Mouse (Mus musculus): ENCODE results near the gene Hist2h2aa1. TPM values are rescaled to one million over a fixed set of nuclear protein-coding genes. Genes with fewer than 3 reads are reported as not detected.
"Not testable (repeated sequence)": the region's sequence is repeated elsewhere in the genome, so short reads cannot be mapped to it uniquely, and the experiment has no call there.

Gene Hist2h2aa1
- 140 and 149 TPM in 2 replicates for polyA plus RNA-seq (2012; rRNA removed)

DNA sequence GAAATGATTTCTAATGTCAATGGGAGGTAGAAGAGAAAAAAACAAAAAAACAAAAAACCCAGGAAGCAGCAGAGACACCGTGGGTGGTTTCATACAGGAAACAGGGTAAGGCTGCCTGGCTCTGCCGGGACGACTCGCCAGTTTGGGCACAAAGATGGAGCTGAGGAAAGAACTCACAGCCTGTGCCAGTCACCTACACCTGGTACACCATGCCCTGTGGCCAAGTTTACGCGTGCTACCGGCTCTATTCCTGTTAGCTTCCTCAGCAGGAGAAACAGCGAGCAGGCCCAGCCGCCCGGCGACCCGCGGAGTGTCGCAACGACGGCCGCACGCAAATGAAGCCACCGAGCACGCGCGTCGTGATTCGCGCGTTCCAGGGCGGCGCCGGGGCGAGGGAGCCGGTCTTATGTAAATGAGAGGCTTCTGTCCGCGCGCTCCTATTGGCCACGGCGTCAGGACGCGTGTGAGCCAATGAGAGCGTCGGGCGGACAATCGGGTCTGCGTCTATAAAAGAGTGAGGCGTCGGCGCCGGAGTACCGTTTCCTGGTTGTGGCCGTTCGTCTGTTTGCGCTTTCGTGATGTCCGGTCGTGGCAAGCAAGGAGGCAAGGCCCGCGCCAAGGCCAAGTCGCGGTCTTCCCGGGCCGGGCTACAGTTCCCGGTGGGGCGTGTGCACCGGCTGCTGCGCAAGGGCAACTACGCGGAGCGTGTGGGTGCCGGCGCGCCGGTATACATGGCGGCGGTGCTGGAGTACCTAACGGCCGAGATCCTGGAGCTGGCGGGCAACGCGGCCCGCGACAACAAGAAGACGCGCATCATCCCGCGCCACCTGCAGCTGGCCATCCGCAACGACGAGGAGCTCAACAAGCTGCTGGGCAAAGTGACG, at the start of gene Hist2h2aa1:
Gene Hist2h2aa1 (plus strand): TSS at position 495 of the 884 bp plus-strand sequence.
- peak; percentile 84 for DNase-seq (ENCODE audit: low spot score)

GRCm38 (mm10) chr3:96195616-96196313, 49.5 kb upstream of the Hist2h2aa1 start:
- no peak for DNase-seq (ENCODE audit: low spot score)

GRCm38 (mm10) chr3:96196437-96197128, 48.7 kb upstream of the Hist2h2aa1 start:
- DNase-seq (ENCODE audit: low spot score) = no peak

DNA sequence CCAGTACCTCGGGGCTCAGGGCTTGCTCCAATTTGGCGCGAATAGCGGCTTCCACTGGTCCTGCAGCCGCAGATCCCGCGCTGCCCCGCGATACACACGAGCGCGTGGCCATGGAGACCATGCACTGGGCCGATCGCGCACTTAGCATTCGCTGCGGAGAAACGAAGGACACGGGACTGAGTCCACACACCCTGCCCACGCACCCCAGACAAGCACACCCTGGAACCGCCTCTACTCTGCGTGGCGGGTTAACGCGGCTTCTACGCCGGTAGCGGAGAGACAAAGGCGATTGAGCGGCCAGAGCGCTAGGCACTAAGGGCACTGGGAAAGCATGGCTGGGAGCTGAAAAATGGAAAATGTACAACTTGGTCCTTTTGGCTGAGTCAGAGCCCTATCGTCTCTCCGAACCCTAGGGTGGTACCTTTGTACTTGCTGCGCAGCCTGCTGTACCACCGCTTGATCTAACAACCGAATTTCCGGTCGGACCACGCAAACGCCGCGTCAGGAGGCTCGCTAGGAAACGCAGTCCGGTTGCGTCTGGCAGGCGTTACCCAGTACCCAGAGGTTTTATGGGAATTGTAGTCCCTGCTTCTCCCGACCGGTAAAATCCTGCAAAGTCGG, 48.1 kb upstream of the Hist2h2aa1 start:
- DNase-seq (ENCODE audit: low spot score) = peak; percentile 73

DNA sequence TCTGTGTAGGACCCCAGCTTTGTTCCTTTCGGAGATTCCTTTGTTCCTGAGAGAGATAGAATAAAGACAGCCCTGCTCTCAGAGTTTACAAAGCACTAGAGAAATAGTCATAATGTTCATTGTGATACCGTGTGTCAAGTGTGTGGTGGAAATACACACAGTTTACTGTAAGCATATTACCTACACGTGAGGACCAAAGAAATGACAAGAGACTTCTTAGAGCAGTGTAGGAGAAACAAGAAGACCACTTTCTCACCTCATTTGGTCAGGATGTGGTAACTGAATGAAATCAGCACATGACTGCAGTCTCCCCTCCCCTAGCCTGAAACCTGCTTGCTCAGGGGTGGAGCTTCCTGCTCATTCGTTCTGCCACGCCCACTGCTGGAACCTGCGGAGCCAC, 47.1 kb upstream of the Hist2h2aa1 start:
- no peak for DNase-seq (ENCODE audit: low spot score)

GRCm38 (mm10) chr3:96198601-96199251, 46.6 kb upstream of the Hist2h2aa1 start:
- not testable (repeated sequence) for DNase-seq (ENCODE audit: low spot score)

DNA sequence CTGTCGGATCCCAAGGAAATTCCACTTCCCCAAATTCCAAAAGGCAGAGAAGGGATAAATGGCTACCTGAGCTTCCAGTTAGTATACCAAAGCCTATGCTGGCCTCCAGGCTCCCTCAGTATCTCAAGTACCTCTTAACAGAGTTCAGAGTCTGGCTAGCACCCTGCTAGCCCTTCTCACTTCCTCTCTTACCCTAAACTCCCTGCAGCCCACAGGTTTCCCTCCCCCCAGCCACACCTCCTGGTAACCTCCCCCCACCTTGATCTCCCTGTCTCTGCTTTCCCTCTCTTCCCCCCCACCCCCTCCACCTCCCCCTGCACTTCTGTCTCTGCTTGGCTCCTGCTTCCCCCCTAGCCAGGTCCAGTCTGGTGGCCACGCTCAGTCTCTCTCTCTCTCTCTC, 45.6 kb upstream of the Hist2h2aa1 start:
- no peak for DNase-seq (ENCODE audit: low spot score)

DNA sequence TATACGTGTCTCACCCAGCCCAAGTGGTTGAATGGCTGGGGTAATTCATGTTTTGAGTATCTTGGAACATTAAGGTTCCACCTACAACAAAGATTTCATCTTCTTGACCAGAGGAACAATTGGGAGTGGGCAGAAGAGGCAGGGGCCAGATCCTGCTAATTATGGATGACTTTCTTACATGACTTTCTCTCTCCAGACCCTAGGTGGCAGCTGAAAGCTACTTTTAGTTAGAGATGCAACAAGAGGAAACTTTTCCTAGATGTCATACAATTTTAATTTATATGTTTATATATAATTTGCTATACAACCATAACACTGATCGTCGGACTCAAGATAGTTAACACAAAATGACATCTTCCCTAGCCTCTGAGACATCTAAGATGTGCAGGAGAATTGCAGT, 37.5 kb upstream of the Hist2h2aa1 start:
- DNase-seq (ENCODE audit: low spot score) = no peak

DNA sequence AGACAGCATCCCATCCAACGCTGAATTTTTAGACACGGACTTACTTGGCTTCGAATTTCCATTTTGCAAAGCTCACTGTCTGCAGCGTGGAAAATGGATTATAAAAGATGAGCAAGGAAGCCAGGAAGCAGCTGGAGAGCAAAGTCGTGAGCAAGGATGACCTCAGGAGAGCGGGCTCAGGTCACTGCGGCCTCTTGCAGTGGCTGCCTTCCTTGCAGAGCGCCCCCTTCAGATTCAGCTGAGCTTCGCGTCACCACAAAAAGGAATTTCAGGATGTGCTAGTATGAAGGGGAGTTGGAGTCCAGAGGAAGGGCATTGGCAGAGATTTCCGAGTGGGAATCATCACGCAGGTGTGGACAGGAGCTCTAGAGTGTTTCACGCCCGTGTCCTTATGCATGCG, 36.1 kb upstream of the Hist2h2aa1 start:
- no peak for DNase-seq (ENCODE audit: low spot score)

- DNase-seq (ENCODE audit: low spot score) = no peak
Observed at GRCm38 (mm10) chr3:96219191-96219641, 26.1 kb upstream of the Hist2h2aa1 start.

- DNase-seq (ENCODE audit: low spot score) = peak; percentile 84
Observed at GRCm38 (mm10) chr3:96219661-96220130, 25.6 kb upstream of the Hist2h2aa1 start, which contains the start of the genes Bola1 and Hist2h2ab. Gene Bola1 (minus strand): TSS chr3:96219709. Gene Hist2h2ab (plus strand): TSS chr3:96219865.

- peak; percentile 67 for DNase-seq (ENCODE audit: low spot score)
Observed at GRCm38 (mm10) chr3:96220131-96220764, 25.0 kb upstream of the Hist2h2aa1 start.

DNA sequence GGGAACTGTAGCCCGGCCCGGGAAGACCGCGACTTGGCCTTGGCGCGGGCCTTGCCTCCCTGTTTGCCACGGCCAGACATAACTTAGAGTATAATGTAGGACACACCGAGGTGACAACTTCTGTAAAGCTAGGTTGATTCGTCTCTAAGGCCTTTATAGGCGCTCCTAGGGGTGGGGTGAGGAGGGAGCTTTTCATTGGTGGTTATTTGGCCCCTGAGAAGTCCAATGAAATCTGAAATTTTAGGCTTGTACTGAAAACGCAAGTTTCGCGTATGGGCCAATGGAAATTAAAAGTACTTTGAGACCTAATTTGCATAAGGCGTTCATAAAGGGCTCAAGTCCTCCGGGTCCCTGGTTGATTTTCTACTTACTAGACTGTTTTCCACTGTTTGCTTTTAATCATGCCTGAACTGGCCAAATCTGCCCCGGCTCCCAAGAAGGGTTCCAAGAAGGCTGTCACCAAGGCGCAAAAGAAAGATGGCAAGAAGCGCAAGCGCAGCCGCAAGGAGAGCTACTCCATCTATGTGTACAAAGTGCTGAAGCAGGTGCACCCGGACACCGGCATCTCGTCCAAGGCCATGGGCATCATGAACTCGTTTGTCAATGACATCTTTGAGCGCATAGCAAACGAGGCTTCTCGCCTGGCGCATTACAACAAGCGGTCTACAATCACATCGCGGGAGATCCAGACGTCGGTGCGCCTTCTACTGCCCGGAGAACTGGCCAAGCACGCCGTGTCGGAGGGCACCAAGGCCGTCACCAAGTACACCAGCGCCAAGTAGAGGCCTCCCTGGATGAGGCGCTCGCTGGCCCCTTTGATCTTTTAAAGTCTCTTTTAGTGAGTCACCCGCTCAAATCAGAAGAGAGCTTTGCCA, 24.3 kb upstream of the Hist2h2aa1 start, which contains the start of the genes Hist2h2ac and Hist2h2be:
Gene Hist2h2ac (minus strand): TSS at position 116 of the 875 bp plus-strand sequence.
Gene Hist2h2be (plus strand): TSS at position 355 of the 875 bp plus-strand sequence.
- peak; percentile 72 for DNase-seq (ENCODE audit: low spot score)

DNA sequence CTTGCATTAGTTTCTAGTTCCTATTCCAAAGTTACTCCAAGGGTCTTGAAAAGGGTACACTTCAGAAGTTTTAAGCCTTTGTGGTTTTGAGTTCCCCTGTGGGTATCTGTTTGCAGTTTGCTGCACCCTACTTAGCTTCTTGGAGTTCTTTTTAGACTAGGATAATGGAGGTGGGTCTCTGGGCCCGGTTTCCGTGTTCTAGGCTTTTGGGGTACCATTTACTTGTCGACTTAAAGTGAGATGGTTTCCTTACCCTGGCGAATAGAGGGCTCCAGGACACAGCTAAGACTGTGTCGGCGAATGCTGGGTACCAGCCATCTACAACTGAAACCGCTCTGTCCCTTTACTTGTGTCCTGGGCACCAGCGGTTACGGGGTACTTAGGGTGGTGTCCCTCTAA, 23.7 kb upstream of the Hist2h2aa1 start:
- no peak for DNase-seq (ENCODE audit: low spot score)

DNA sequence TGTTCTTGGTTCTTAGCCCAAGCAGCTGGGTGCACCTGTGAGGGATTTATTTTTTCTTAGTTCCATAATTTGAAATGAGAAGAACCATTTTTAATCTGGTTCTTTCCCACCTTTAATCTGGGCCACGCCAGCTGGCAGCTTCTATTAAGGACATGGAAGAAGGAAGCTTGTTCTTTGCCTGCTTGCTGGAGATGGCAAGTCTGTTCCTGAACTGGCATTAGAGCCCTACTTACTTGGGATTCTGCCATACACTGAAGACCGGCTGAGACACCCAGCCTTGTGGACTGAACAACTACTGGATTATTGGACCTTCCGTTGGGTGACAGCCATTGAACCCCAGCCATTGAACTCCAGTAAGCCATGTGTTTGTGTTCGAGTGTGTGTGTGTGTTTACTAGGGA, 22.5 kb upstream of the Hist2h2aa1 start:
- DNase-seq (ENCODE audit: low spot score) = no peak

- no peak for DNase-seq (ENCODE audit: low spot score)
Observed at GRCm38 (mm10) chr3:96225421-96225820, 19.9 kb upstream of the Hist2h2aa1 start.

DNA sequence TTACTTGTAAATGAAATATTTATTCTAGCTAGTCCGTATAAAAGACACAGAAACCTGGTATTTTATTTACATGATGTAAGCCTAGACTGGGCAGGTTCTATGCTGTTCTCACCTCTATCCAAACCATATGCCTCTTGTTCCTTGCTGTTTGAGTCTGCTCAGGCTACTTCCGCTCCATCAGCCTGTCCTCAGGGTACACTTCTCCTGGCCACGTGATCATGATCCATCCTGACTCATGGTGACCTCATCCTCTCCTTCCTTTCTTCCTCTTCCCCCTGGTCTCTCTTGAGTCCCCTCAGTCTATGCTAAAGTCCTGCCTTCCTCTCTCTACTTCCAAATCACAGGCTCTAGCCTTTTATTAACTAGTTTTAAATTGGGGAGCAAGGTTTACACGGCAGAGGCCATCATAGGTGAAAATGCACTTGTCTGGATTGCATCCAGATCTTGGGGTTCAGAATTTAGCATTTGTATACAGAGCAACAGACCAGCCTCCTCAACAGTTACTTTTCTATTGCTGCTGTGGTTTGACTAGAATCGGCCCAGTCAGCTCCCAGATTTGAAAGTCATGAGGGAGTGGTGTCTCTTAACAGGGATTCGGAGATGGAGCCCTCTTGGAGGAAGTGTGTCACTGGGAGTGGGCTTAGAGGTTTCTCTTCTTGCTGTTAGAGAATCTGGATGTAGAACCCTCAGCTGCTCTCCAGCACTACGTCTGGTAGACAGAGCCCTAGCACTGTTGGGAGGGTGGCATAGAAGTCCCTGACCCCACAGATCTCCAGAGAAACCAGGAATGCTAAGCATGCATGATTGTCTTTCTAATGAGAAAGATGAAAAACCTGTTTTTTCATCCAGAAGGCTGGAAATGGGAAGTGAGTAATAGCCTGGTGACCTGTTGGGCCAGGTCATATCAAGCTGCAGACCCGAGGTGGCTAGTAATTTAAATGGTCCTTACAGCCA, 18.3 kb upstream of the Hist2h2aa1 start:
- no peak for DNase-seq (ENCODE audit: low spot score)

DNA sequence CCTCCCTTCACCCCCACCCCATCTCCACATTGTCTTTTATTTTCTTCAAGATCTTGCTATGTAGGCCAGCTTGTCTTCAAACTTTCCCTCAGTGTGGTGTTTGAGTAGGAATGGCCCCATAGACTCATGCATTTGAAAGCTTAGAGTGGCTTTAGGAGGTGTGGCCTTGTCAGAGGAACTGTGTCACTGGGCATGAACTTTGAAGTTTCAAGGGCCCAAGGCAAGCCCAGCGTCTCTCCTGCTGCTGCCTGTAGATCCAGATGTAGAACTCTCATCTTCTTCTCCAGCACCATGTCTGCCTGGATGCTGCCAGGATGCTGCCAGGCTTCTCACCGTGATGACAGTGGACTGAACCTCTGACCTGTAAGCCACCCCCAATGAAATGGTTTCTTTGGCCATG, 16.5 kb upstream of the Hist2h2aa1 start:
- DNase-seq (ENCODE audit: low spot score) = no peak

All from urinary bladder, adult 2 months (tissue).